Mouse (Mus musculus): ENCODE data around the gene Nmral1. TPM values are rescaled to one million over a fixed set of nuclear protein-coding genes. Genes with fewer than 3 reads are reported as not detected.
A peak's percentile ranks its signal among the peaks of the same experiment; 100 is the strongest.

Nmral1 gene
- total and polyA plus RNA-seq, 2 experiments from 2014 or later: 31.8 to 33.1 TPM

GRCm38 (mm10) chr16:4679121-4680018 is 39.8 kb downstream of the Nmral1 start, which contains the start of gene Coro7:
TSS of gene Coro7 (minus strand) at chr16:4679777.
- peak; percentile 93 for DNase-seq (ENCODE audit: low spot score)
- Histone ChIP-seq H3K27me3 (ENCODE audit: insufficient read depth, low read length) (no peaks in the 10 kb centered on the region), H3K36me3 (ENCODE audit: insufficient read depth, low read length) (peaks cover 15% of the 10 kb centered on the region), H3K9ac (replicated peaks; ENCODE audit: low read length) (peak within 1 kb of the TSS; percentile 66), H3K4me3 (ENCODE audit: low read length) (peak within 1 kb of the TSS; percentile 62), H3K4me1 (ENCODE audit: insufficient read depth, low read length) (peaks cover 4% of the 10 kb centered on the region), H3K4me2 (ENCODE audit: low read depth, low read length) (peak within 1 kb of the TSS; percentile 81), H3K27ac (peak within 1 kb of the TSS; percentile 52), H3K9me3 (ENCODE audit: low read length) (no peaks in the 10 kb centered on the region)
- peak; percentile 90 for ATAC-seq
- 0 out of 2 replicates have a peak, but pooled peaks have one; percentile 1 for TF ChIP-seq CTCF (IDR thresholded peaks at IDR 0.05; ENCODE audit: low read depth)
- 2% methylated on average over 47 of the region's 47 CpGs for WGBS

- Histone ChIP-seq H3K9ac (replicated peaks; ENCODE audit: low read length) (no peak overlapping the region), H3K27ac (no peak overlapping the region), H3K9me3 (ENCODE audit: low read length) (no peaks in the 10 kb centered on the region), H3K4me3 (ENCODE audit: low read length) (no peak overlapping the region), H3K4me1 (ENCODE audit: insufficient read depth, low read length) (peaks cover 4% of the 10 kb centered on the region), H3K36me3 (ENCODE audit: insufficient read depth, low read length) (peaks cover 19% of the 10 kb centered on the region), H3K4me2 (ENCODE audit: low read depth, low read length) (no peak overlapping the region; the same call in 1 of the 2 replicates), H3K27me3 (ENCODE audit: insufficient read depth, low read length) (no peaks in the 10 kb centered on the region)
- 86% methylated on average over 5 of the region's 5 CpGs for WGBS
- no peak for ATAC-seq
- DNase-seq (ENCODE audit: low spot score): no peak
- no peak for TF ChIP-seq CTCF (IDR thresholded peaks at IDR 0.05; ENCODE audit: low read depth)
Observed at GRCm38 (mm10) chr16:4678080-4678479, 41.1 kb downstream of the Nmral1 start.

- WGBS: 90% methylated on average over 5 of the region's 5 CpGs
- Histone ChIP-seq H3K36me3 (ENCODE audit: insufficient read depth, low read length) (peaks cover 19% of the 10 kb centered on the region), H3K4me2 (ENCODE audit: low read depth, low read length) (no peak overlapping the region), H3K4me3 (ENCODE audit: low read length) (no peak overlapping the region), H3K4me1 (ENCODE audit: insufficient read depth, low read length) (peaks cover 4% of the 10 kb centered on the region), H3K27me3 (ENCODE audit: insufficient read depth, low read length) (no peaks in the 10 kb centered on the region), H3K27ac (no peak overlapping the region), H3K9ac (replicated peaks; ENCODE audit: low read length) (no peak overlapping the region), H3K9me3 (ENCODE audit: low read length) (no peaks in the 10 kb centered on the region)
- no peak for DNase-seq (ENCODE audit: low spot score)
- ATAC-seq: no peak
- TF ChIP-seq CTCF (IDR thresholded peaks at IDR 0.05; ENCODE audit: low read depth): no peak
Observed at GRCm38 (mm10) chr16:4676836-4677235, 42.3 kb downstream of the Nmral1 start.

- H3K9me3 ChIP-seq (ENCODE audit: low read length): no peaks in the 10 kb centered on the region
- 81% methylated on average over 4 of the region's 4 CpGs for WGBS
- no peak for TF ChIP-seq CTCF (IDR thresholded peaks at IDR 0.05; ENCODE audit: low read depth)
- ATAC-seq (no peak), DNase-seq (ENCODE audit: low spot score) (no peak)
- no peaks in the 10 kb centered on the region for H3K27me3 ChIP-seq (ENCODE audit: insufficient read depth, low read length)
- peaks cover 4% of the 10 kb centered on the region for H3K4me1 ChIP-seq (ENCODE audit: insufficient read depth, low read length)
- H3K4me3 ChIP-seq (ENCODE audit: low read length): no peak overlapping the region
- H3K27ac ChIP-seq: no peak overlapping the region
- no peak overlapping the region for H3K4me2 ChIP-seq (ENCODE audit: low read depth, low read length)
- no peak overlapping the region for H3K9ac ChIP-seq (replicated peaks; ENCODE audit: low read length)
- peaks cover 19% of the 10 kb centered on the region for H3K36me3 ChIP-seq (ENCODE audit: insufficient read depth, low read length)
Observed at GRCm38 (mm10) chr16:4674091-4674490, 45.1 kb downstream of the Nmral1 start.

GRCm38 (mm10) chr16:4670317-4670716 is 48.8 kb downstream of the Nmral1 start:
- TF ChIP-seq CTCF (IDR thresholded peaks at IDR 0.05; ENCODE audit: low read depth): no peak
- Histone ChIP-seq H3K4me1 (ENCODE audit: insufficient read depth, low read length) (no peaks in the 10 kb centered on the region), H3K9me3 (ENCODE audit: low read length) (no peaks in the 10 kb centered on the region), H3K36me3 (ENCODE audit: insufficient read depth, low read length) (peaks cover 23% of the 10 kb centered on the region), H3K4me2 (ENCODE audit: low read depth, low read length) (no peak overlapping the region), H3K9ac (replicated peaks; ENCODE audit: low read length) (no peak overlapping the region), H3K27me3 (ENCODE audit: insufficient read depth, low read length) (no peaks in the 10 kb centered on the region), H3K4me3 (ENCODE audit: low read length) (no peak overlapping the region), H3K27ac (no peak overlapping the region)
- 77% methylated on average over 5 of the region's 5 CpGs for WGBS
- ATAC-seq (no peak), DNase-seq (ENCODE audit: low spot score) (no peak)

GRCm38 (mm10) chr16:4667190-4667808 is 51.9 kb downstream of the Nmral1 start:
- Histone ChIP-seq H3K9ac (replicated peaks; ENCODE audit: low read length) (no peak overlapping the region), H3K9me3 (ENCODE audit: low read length) (no peaks in the 10 kb centered on the region), H3K27me3 (ENCODE audit: insufficient read depth, low read length) (no peaks in the 10 kb centered on the region), H3K4me2 (ENCODE audit: low read depth, low read length) (no peak overlapping the region), H3K27ac (no peak overlapping the region), H3K4me3 (ENCODE audit: low read length) (no peak overlapping the region), H3K4me1 (ENCODE audit: insufficient read depth, low read length) (no peaks in the 10 kb centered on the region), H3K36me3 (ENCODE audit: insufficient read depth, low read length) (peaks cover 15% of the 10 kb centered on the region; the same call in 1 of the 2 replicates)
- DNase-seq (ENCODE audit: low spot score) (peak; percentile 96), ATAC-seq (peak; percentile 93)
- TF ChIP-seq CTCF (IDR thresholded peaks at IDR 0.05; ENCODE audit: low read depth): peak; percentile 96
- 26% methylated on average over 3 of the region's 3 CpGs for WGBS

Measured in hindbrain, postnatal 0 days (tissue).